Mouse (Mus musculus): ENCODE measurements around the gene Atp2b2.

Atp2b2 gene

GRCm38 (mm10) chr6:114042332-114042731 is at the start of gene Atp2b2:
TSS of gene Atp2b2 (minus strand) at chr6:114042613.
- no peak for DNase-seq (ENCODE audit: extremely low read depth, insufficient read length, low spot score)

- no peak for DNase-seq (ENCODE audit: extremely low read depth, insufficient read length, low spot score)
Observed at GRCm38 (mm10) chr6:114089626-114090025, 47.2 kb upstream of the Atp2b2 start.

GRCm38 (mm10) chr6:114087106-114087505 is 44.7 kb upstream of the Atp2b2 start:
- DNase-seq (ENCODE audit: extremely low read depth, insufficient read length, low spot score): no peak

- DNase-seq (ENCODE audit: extremely low read depth, insufficient read length, low spot score): no peak
Observed at GRCm38 (mm10) chr6:114078556-114078955, 36.1 kb upstream of the Atp2b2 start.

- DNase-seq (ENCODE audit: extremely low read depth, insufficient read length, low spot score): no peak
Observed at GRCm38 (mm10) chr6:114076560-114076959, 34.1 kb upstream of the Atp2b2 start.

- DNase-seq (ENCODE audit: extremely low read depth, insufficient read length, low spot score): no peak
Observed at GRCm38 (mm10) chr6:114076061-114076460, 33.6 kb upstream of the Atp2b2 start.

- DNase-seq (ENCODE audit: extremely low read depth, insufficient read length, low spot score): no peak
Observed at GRCm38 (mm10) chr6:114074929-114075328, 32.5 kb upstream of the Atp2b2 start.

GRCm38 (mm10) chr6:114074256-114074655 is 31.8 kb upstream of the Atp2b2 start:
- no peak for DNase-seq (ENCODE audit: extremely low read depth, insufficient read length, low spot score)

GRCm38 (mm10) chr6:114071564-114071963 is 29.2 kb upstream of the Atp2b2 start:
- no peak for DNase-seq (ENCODE audit: extremely low read depth, insufficient read length, low spot score)

- no peak for DNase-seq (ENCODE audit: extremely low read depth, insufficient read length, low spot score)
Observed at GRCm38 (mm10) chr6:114063100-114063499, 20.7 kb upstream of the Atp2b2 start.

- DNase-seq (ENCODE audit: extremely low read depth, insufficient read length, low spot score): no peak
Observed at GRCm38 (mm10) chr6:114062688-114063087, 20.3 kb upstream of the Atp2b2 start.

GRCm38 (mm10) chr6:114059206-114059605 is 16.8 kb upstream of the Atp2b2 start:
- no peak for DNase-seq (ENCODE audit: extremely low read depth, insufficient read length, low spot score)

GRCm38 (mm10) chr6:114058030-114058808 is 15.8 kb upstream of the Atp2b2 start:
- no peak for DNase-seq (ENCODE audit: extremely low read depth, insufficient read length, low spot score)

- DNase-seq (ENCODE audit: extremely low read depth, insufficient read length, low spot score): no peak
Observed at GRCm38 (mm10) chr6:114055311-114055710, 12.9 kb upstream of the Atp2b2 start.

GRCm38 (mm10) chr6:114044962-114045361 is 2.5 kb upstream of the Atp2b2 start:
- no peak for DNase-seq (ENCODE audit: extremely low read depth, insufficient read length, low spot score)

GRCm38 (mm10) chr6:114042836-114043235 is 423 bp upstream of the Atp2b2 start:
- no peak for DNase-seq (ENCODE audit: extremely low read depth, insufficient read length, low spot score)

- DNase-seq (ENCODE audit: extremely low read depth, insufficient read length, low spot score): no peak
Observed at GRCm38 (mm10) chr6:114041911-114042284, 515 bp downstream of the Atp2b2 start.

GRCm38 (mm10) chr6:114041097-114041910 is 1.1 kb downstream of the Atp2b2 start:
- no peak for DNase-seq (ENCODE audit: extremely low read depth, insufficient read length, low spot score)

- no peak for DNase-seq (ENCODE audit: extremely low read depth, insufficient read length, low spot score)
Observed at GRCm38 (mm10) chr6:114035704-114036103, 6.7 kb downstream of the Atp2b2 start.

GRCm38 (mm10) chr6:114032822-114033221 is 9.6 kb downstream of the Atp2b2 start:
- no peak for DNase-seq (ENCODE audit: extremely low read depth, insufficient read length, low spot score)

- DNase-seq (ENCODE audit: extremely low read depth, insufficient read length, low spot score): no peak
Observed at GRCm38 (mm10) chr6:114023794-114024193, 18.6 kb downstream of the Atp2b2 start.

GRCm38 (mm10) chr6:114022104-114022503 is 20.3 kb downstream of the Atp2b2 start:
- DNase-seq (ENCODE audit: extremely low read depth, insufficient read length, low spot score): no peak
